Mouse (Mus musculus) granulocyte monocyte progenitor cell, adult 5-6 weeks (primary cell): ENCODE measurements at regions not wholly inside any gene's neighbourhood (a gene's known extent, or its start where the extent isn't known, plus 50 kb on each side); places are given as distances from the start of the nearest gene placed in this dataset.
A peak's percentile ranks its signal among the peaks of the same experiment; 100 is the strongest.

Source experiments
- ATAC-seq: replicated peaks from 2 replicates; pipeline ENCODE4 v1.8.0; 2016; ENCODE audit warnings: mild to moderate bottlenecking, moderate TSS enrichment, inconsistent platforms; ENCODE audit not compliant: poor library complexity, severe bottlenecking

DNA sequence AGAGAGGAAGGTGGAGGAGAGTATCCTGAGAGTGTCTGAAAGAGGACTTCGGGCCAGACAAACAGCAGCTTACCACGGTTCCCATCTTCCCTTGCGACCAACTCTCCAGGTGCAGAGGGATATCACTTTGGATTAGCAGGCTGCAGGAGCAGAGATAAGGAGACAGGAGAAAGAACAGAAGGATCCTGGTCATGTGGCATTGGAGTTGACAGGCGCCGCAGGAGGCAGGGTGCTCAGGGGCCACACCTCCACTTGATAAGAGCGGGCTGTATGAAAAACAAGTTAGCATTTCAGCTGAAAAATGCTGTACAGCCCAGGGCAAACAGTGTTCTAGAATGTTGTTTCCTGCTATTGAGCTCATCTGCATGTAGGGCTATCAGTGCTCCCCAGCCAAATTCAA lies 272.1 kb upstream of the Cdh4 start:
- no peak for ATAC-seq

DNA sequence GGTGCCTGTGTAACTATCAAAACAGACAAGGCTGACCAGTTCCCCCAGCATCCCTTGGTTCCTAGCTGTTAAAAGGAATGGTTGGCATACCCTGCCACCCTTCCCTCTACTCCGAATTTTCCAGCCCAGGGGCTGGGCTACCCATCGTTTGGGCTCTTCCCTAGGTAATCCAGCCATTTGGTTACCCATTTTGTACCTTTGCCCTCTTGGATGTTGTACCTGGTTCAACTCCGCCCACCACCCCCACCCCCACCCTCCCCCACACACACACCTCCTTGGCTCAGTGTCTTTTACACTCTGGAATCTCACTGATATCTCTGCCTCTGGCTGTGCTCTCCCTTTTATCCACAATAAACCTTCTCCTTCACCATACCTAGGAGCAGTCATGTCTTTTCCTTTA lies 271.6 kb upstream of the Cdh4 start:
- no peak for ATAC-seq

DNA sequence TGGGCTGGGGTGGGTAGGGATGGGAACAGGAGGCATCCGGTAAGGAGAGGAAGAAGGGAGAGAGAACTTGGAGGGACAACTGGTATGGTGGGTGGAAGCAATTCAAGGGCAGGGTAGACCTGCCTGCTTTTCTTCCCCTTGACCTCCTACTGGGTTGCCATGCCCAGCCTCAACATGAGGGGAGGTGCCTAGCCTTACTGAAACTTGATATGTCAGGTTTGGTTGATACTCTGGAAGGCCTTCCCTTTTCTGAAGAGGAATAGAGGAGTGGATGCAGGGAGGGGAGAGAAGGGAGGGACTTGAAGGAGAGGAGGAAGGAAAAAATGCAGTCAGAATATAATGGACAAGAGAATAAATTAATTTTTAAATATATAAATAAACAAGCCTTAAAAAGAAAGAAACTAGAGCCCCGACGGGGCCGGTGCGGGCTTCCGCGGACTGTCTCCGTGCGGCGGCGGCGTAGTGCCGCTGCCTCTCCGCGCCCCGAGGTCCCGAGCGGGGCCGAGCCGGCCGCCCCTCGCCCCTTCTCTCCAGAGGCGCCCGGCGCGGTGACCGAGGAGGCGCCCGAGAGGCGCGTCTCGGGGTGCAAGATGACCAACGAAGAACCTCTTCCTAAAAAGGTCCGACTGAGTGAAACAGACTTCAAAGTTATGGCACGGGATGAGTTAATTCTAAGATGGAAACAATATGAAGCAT lies 265.2 kb upstream of the Cdh4 start:
- peak; percentile 86 for ATAC-seq

DNA sequence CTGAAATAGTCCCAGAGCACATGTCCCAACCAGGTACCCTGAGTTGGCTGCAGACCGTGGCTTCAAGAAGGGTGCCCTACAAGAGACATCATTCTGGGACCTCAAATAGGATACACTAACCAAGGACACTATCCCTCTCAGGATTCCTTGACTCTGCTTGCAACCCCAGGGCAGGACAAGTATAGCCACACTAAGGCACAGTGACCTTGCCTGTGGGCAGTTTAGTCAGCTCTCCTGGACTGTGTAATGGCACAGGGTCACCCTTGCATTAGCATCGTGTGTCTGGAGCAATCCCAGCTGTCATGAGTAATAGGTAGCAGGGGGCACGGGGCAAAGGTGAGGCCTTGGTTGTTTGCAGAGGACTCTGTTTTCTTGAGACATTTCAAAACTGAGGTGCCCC lies 260.9 kb upstream of the Cdh4 start:
- ATAC-seq: no peak

DNA sequence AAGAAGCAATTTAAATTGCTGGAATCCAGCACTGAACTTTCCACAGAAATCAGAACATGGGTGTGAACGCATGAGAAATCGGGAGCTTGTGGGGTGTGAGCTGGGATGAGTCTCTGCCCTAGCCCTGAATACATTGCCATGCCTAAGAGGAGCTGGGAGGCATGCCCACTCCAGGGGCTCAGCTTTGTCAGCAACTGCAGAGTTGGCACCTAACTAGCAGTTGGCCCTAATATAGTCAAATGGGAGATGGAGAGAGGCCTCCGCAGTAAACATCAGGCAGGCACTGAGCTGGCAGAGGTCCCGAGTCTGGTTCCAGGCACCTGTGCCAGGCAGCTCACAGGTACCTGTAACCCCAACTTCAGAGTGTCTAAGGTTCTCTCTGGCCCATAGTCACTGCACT lies 260.1 kb upstream of the Cdh4 start:
- ATAC-seq: no peak

DNA sequence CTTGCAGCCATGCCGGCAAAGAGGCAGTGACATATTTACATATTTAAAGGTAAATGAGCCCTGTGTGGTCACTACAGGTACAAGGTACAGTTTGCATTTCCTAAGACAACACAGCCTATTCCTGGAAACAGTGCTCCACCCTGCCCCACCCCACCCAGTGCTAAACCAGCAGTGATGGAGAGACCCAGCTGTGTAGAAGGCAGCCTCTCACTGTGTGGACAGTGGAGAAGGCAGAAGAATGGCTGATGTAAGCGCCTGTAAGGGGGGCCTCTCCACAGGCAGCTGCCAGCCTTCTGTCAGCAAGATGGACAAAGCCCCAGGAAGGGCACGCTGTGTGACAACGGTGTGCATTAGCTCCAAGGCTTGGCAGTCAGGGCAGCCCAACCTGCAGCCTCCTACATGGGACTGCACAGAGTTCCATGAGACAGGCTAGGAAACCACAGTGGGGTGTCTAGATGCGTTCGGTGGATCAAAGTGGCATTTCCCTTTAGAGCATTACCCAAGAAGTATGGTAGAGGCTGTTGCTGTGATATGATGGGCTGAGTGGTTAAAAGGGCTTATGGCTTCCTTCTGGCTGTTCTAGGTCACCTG lies 249.2 kb upstream of the Cdh4 start:
- ATAC-seq: no peak

DNA sequence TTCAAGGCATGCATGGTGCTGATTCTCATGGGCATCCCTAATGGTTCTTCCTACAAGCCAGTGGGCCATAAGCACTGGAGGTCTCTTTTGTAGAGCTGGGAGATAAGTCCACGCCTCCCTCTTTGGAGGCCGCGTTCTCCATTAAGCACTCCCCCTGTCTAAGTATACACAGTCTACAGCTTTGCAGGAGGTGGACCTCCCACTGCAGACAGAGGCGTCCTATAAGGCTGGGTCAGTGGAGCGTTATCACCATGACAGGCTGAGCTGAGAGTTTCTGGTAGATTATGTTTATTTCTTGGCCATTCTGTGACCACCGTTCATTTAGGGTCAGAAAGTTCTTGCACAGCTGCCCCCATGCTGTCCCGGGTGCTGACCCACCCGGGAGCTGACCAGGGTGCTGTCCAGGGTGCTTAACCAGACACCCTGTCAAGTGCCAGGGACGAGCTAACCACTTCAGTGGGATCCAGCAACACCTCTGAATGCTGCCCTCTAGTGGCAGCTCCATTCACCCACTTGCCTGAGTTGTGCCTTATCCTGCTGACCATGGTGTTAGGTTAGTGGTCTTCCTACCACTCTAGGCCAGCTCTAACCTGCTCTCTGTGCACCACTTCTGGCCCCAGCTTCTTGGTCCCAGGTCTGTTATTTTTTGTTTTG lies 248.6 kb upstream of the Cdh4 start:
- peak; percentile 99 for ATAC-seq

DNA sequence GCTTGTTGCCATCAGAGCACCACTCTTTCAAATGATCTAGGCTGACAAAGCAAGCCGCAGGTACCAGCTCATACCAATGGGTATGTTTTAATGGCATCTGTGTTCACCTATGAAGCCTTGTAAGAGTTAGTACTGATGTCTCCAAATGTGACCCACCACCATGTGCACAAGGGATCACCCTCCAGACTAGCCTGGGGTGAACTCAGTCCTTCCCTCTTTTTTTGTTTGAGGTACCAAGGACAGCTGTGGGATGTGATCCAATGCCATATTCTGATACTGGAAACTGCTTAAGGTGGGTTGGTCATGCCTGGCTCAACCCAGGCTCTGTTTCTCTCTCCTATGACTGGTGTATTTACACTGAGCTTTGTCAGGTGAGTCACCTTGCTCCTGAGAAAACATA lies 244.8 kb upstream of the Cdh4 start:
- no peak for ATAC-seq

DNA sequence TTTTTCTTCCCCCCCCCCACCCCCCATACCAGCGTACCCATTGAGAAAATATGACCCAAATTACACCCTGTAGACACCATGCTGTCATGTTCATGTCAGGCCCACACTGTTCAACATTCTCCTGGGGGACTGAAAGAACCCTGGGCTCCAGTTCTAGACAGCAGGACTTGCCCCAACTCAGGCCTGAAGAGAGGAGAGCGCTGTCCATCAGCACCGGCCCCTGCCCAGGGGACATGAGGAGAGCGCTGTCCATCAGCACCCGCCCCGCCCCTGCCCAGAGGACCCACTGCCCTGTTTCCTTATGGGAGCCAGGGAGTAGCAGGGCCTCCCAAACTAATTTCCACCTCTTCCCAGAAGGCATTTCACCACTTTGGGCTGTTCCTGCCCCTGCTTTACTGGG lies 241.7 kb upstream of the Cdh4 start:
- peak; percentile 42; the same call in 1 of the 2 replicates for ATAC-seq

DNA sequence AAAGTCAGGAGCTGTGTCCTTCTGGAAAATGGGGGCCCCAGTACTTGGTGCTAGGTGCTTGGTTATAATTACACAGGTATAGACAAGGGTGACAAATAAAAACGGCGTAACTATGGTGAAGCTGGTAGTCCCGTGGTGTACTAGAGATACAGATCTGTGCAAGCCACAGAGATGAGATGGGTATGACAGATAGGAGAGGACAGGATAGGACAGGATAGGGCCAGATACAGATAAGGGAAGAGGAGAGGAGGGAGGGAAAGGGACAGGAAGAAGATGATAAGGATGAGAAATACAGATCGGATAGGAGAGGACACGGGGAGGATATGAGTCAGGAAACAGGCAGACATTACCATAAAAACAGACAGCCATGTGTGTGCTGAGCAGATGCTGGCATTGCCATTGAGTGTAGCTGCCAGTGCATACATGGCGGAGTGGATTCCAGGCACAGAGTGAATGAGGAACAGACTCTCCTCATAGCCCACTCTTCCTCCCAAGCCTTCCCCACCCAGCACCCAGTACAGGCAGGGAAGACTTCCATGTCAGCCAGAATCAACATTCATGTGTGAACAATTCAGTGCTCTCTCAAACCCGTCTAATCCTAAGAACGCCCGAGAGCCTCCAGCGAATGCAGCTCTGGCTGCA lies 231.9 kb upstream of the Cdh4 start:
- no peak for ATAC-seq

DNA sequence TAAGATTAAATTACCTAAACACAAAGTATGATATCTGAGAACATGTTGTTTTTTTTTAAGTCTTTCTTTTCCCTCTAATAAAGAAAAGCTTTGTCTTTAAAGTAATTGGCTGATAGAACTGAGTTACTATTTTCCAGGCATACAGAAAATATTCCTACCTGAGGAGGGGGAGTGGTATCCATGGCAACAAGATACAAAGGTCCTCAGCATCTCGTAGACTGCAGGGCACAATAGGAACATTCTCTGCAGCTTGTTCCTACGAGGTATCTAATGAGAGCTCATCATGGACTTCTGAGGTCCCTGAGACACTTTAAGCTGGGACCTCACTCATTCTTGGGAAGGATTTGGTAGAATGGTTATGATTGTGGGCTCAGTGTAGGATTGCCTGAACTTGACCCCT lies 225.5 kb upstream of the Cdh4 start:
- no peak for ATAC-seq

DNA sequence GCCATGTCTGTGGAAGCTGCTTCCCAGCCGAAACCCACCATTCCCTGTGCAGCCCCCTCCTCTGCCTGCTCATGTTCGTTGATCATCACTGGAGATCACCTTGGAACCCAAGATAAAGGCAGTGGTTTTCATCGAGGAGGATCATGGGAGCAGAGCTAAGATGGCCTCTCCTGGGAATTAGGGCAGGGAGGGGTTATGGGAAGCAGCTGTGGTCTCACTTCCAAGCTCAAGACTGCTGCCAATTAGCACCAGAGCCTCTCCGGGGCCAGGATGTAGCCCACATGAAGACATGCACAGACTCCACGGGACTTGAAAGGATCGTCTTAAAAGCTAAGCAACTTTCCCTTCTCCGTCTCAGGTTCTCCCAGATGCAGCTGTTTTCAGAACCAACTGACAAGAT lies 214.1 kb upstream of the Cdh4 start:
- ATAC-seq: no peak

DNA sequence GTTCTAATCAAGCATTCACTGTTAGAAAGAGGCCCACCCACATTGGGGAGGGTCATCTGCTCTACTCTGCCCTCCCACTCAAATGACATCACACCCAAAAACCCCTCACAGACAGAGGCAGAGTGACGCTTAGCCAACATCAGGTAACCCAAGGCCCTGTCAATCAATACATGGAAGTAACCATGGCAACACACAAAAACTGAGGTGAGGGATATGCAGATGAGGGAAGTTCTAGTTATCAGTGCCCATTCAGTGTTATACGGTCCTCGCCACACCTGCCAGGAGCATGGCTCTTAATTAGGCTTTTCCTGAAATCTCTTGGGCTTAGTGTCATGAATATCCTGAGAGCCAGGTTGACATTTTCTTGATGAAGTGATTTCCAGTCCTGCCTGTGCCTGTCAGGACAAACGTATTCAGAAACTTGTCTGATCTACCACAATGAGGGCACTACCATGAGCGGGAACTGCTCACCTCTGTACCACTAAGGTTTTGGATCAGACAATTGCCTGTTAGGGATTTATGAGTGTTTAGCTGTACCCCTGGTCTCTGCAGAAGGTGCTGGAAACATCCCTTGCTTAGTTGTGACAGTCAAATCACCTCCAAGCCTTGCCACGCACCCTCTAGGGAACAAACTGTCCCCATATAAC lies 210.4 kb upstream of the Cdh4 start:
- no peak for ATAC-seq

DNA sequence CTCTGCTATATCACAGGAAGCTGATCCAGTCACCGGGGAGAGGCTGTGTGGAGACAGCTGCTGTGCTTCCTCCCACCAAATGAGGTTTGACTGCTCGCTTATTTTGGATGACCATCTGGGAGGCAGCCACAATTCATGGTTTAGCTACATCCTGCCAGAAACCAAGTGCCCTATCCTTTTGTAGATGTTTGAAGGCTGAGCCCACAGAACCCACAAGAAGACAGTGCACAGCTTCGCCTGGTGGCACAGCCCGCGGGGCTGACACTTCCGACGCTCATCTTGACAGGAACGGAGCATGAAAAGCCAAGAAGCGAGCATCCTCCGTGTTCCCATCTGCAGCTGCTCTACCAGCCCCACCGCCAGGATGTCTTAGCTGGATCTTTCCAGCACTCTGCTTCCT lies 204.1 kb upstream of the Cdh4 start:
- ATAC-seq: no peak

DNA sequence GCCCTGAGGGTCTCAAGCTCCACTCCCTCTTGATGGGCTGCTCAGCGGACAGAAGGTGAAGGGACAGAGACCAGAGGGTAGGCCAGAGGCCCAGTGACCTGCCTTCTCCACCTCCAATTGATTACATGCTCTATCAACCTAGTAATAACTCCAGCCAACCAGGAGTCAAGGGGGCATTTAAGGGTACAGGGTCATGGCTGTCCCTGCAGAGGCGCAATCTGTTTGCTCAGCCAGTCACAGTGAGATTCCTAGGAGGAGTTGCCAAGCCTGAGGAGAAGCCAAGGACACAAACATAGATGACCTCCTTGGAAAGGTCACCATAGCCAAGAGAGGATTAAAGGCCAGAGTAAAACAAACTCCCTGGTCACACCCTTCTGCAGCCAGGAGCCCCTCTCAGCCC lies 181.3 kb upstream of the Cdh4 start:
- no peak for ATAC-seq

DNA sequence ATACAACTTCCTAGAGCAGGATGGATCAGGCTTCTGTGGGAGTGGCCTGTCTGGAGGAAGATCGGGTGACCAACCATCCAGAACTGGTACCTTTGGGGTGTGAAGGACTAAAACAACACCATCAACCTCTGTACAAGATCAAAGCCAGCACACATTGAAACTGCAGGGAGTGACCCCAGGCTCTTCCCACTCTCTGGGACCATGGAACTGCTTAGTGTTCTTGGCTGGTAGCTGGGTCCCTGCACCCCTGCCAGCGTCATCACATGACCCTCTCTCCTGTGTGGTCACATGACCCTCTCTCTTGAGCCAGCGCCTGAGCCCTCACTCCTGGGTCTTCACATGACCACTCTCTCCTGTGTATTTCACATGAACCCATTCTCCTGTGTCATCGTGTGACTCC lies 178.3 kb upstream of the Cdh4 start:
- no peak for ATAC-seq

DNA sequence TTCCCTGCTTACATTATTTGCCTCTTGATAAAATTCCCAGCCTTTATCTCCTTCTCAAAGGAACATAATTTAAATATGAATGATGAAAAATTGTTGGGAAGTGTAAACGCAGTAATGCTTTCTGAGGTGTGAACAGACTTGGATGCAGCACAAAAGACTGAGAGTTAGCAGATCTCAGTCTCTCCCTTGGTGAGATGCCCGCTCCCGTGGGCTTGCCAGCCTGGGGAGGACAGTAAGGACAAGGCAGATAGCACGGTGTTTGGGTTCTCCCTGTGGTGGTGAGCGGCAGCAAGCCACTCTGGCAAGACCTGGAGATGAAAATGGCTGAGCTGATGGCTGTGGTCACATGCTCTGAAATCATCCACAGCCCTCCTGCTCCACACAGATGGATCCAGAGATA lies 176.8 kb upstream of the Cdh4 start:
- ATAC-seq: no peak

DNA sequence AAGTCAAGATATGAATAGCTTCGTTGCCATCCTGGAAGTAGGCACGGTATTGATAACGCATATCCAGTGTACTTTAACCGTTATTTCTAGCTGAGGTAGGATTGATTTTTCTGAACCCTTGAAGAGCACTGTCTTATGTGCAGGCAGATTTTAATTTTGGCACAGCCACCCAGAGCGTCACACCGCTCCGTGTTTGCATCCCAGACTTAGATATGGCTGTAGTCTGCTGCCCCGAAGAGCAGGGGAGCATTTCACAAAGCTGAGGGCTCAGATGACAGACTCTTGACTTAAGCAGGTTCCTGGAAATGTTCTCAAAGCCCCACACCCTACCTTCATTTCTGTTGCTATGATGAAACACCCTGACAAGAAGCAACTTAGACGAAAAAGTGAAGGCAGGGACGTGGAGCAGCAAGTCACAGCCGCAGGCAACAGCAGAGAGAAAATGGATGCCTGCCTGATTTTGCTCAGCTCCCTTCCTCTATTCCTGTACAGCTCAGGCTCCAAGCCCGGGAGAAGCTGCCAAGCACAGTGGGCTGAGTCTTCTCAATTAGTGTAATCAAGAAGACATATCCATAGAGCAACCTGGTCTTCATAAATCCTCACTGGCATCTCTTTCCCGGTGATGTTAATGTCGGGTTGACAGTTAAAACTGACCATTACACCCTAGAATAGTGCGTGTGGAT lies 164.9 kb upstream of the Cdh4 start:
- no peak for ATAC-seq

DNA sequence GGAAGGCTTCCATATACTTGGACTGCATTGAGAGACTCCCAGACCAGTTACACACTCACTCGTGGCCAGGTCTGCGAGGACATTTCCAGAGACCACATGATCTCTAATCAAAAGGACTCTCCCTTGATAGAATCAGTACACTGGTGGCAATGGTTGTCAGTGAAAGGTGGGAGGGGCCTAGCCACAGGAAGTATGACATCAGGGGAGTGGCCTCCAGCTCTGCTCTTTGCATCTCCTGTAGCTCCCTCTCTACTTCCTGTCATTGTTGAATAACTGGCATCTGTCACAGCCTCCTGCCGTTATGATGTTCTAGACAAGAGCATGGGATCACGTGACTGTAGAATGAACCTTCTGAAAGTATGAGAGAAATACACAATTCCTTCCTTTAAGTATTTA lies 164.3 kb upstream of the Cdh4 start:
- ATAC-seq: no peak

DNA sequence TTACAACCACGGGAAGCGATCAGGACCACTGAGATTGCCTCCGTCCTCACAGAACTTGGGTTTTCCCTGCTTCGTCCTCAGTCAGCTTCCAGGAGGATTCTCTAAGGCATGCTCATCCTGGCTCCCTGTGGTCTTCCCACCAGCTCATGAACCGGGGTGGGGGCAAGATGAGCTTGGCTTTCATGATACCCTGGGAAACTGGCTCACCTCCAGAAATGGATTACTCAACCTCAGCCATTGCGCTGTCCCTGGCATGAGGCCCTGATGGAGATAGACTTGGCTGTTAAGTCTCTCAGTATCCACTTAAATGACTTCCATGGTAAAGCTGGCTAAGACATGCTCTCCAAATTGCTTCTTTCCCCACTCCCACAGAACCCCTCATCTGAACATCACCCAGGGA lies 160.0 kb upstream of the Cdh4 start:
- no peak for ATAC-seq

DNA sequence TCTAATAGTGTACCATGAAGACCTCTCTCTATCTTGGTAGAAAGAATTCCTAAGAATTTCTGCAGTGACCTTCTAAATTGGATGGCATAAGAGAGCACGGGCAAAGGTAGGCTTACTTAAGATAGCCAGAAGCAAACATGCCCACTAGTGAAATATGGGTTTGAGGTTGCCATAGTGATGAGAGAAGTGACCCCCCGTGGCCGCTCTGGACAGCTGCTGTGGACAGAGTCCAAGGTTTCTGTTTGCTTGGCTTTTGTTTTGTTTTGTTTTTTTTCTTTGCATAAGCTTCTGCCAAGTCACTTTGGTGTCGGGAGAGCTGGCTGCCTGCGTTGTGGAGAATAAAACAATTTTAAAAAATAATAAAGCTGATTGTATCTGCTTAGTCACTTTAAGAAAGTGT lies 151.8 kb upstream of the Cdh4 start:
- no peak for ATAC-seq
